Mouse (Mus musculus) limb, embryonic 12.5 days (tissue): ENCODE results near the gene N4bp1. TPM values are rescaled to one million over a fixed set of nuclear protein-coding genes. Genes with fewer than 3 reads are reported as not detected.

Experiments
- ATAC-seq: fragments of 200-750 bp; cut with Nextera tagmentation; 2 replicates; pipeline ENCODE4 v1.8.0; 2017; ENCODE audit warnings: low read depth, moderate TSS enrichment; ENCODE audit not compliant: insufficient number of reproducible peaks, insufficient read depth, low FRiP score, low TSS enrichment
- H3K27ac ChIP-seq: fragments of 300-500 bp; sonication (generic); 2 replicates; pipeline ENCODE4 v1.5.1; 2016; ENCODE audit warnings: mild to moderate bottlenecking, moderate library complexity
- H3K27me3 ChIP-seq: fragments of 300-500 bp; sonication (generic); 2 replicates; pipeline ENCODE4 v1.6.1; 2016; ENCODE audit warnings: mild to moderate bottlenecking, moderate library complexity
- H3K36me3 ChIP-seq: fragments of 300-500 bp; sonication (generic); 2 replicates; pipeline ENCODE4 v1.6.1; 2016; ENCODE audit warnings: mild to moderate bottlenecking, moderate library complexity
- H3K4me1 ChIP-seq: fragments of 300-500 bp; sonication (generic); replicated peaks from 2 replicates; pipeline ENCODE4 v1.6.1; 2016
- H3K4me2 ChIP-seq: fragments of 300-500 bp; sonication (generic); 2 replicates; pipeline ENCODE4 v1.6.1; 2016; ENCODE audit warnings: mild to moderate bottlenecking, moderate library complexity
- H3K4me3 ChIP-seq: fragments of 300-500 bp; sonication (generic); replicated peaks from 2 replicates; pipeline ENCODE4 v1.5.1; 2016; ENCODE audit warnings: mild to moderate bottlenecking
- H3K9ac ChIP-seq: fragments of 300-500 bp; sonication (generic); replicated peaks from 2 replicates; pipeline ENCODE4 v1.6.1; 2016; ENCODE audit warnings: mild to moderate bottlenecking, moderate library complexity
- H3K9me3 ChIP-seq: fragments of 300-500 bp; sonication (generic); 2 replicates; pipeline ENCODE4 v1.6.1; 2016; ENCODE audit warnings: mild to moderate bottlenecking, moderate library complexity
- WGBS: fragments of 180-500 bp; shearing (Covaris S2); methylation state at CpG from one replicate; pipeline ENCODE4 v1.1.7; 2016; 5-methylcytosine and 5-hydroxymethylcytosine counted together
- polyA plus RNA-seq: library from polyadenylated mRNA; unstranded; fragments of >200 nt; fragmentation: Nextera tagmentation; extraction: Ambion mirVana; gene quantifications from 2 replicates; pipeline ENCODE4 v1.2.1, GENCODE M21; 2016

The N4bp1 gene
- polyA plus RNA-seq, 1 experiment from 2014 or later: 12.4 TPM

DNA sequence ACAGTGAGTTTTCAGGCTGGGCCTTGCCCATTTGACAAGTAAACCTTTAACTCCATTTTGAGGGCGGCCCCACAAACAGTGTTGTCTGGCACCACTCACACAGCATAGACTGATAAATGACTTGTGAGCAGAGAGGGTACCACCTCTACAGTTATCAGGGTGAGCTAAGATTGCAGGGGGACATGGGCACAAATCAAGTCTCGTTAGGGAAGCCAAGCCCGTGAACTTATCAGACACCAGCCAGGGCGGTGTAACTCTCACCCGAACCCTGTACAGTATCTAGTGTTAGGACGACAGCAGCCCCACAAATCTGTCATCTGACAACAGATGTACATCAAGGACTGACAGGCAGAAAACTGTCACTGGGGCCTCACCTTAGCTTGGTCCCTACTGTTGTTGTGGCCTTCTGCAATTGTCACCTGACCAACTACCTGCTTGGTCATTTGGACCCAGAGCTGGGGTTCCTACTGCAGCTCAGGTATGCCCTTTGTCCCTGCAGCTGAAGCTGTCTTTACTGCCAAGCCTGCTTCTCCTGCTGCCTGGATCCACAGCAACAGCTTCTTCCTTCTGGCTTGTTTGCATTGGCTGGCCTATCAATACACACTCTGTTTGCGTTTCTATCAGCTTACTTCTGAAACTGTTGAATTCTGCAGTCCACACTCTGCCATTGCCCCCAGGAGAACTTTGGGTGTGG is 12.8 kb upstream of the N4bp1 start:
- 75% methylated on average over 7 of the region's 7 CpGs for WGBS
- no peaks in the 10 kb centered on the region for H3K9me3 ChIP-seq
- H3K27me3 ChIP-seq: no peaks in the 10 kb centered on the region
- no peak overlapping the region for H3K4me3 ChIP-seq
- no peak overlapping the region for H3K4me2 ChIP-seq
- peaks cover 11% of the 10 kb centered on the region; the same call in 1 of the 2 replicates for H3K4me1 ChIP-seq
- H3K27ac ChIP-seq: no peak overlapping the region
- no peaks in the 10 kb centered on the region for H3K36me3 ChIP-seq
- H3K9ac ChIP-seq: no peak overlapping the region
- ATAC-seq: no peak

DNA sequence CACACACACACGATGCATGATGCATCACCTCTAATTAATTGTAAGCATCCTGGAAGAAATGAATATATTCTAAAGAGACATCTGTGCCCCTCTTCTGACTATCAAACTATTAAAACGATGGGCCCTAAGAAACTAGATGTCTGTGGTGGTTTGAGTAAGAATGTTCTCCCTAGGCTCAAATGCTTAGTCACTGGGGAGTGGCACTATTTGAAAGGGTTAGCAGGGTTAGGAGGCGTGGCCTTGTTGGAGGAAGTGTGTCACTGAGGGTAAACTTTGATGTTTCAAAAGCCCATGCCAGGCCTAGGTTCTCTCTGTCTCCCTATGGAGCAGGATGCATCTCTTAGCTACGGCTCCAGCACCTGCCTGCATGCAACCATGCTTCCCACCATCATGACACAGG is 10.3 kb upstream of the N4bp1 start:
- ATAC-seq: no peak
- H3K4me2 ChIP-seq: no peak overlapping the region
- no peak overlapping the region for H3K9ac ChIP-seq
- no peak overlapping the region for H3K4me3 ChIP-seq
- WGBS: 91% methylated on average over 4 of the region's 4 CpGs
- no peak overlapping the region for H3K27ac ChIP-seq
- no peaks in the 10 kb centered on the region for H3K9me3 ChIP-seq
- peaks cover 11% of the 10 kb centered on the region; the same call in 1 of the 2 replicates for H3K4me1 ChIP-seq
- no peaks in the 10 kb centered on the region for H3K36me3 ChIP-seq
- H3K27me3 ChIP-seq: no peaks in the 10 kb centered on the region

DNA sequence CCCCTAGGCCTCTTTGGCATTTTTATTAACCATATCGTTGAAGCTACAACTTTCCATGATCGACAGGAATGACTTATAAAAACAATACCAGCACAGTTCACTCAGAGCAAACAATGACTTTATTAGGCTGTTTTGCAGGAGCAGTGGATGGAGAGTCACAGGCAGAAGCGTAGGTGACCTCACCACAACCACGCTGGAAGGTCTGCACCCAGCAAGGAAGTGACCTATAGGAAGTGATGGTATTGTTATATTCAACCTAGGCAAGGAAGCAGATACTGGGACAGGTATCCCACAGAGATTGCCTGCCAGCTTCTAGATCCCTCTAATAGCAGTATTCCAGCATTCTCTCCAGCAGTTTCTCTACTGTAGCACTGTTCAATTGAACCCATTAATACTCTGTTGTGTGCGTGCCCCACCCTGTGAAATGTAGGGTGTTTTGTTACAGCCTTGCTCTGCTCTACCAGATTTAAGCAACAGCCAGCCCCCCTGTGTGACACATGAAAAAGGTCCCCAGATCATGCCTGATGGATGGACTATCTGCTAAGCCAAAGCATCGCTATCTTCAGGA is 9.2 kb upstream of the N4bp1 start:
- Histone ChIP-seq H3K4me1 (peaks cover 11% of the 10 kb centered on the region; the same call in 1 of the 2 replicates), H3K9me3 (no peaks in the 10 kb centered on the region), H3K36me3 (no peaks in the 10 kb centered on the region), H3K4me3 (no peak overlapping the region), H3K27me3 (no peaks in the 10 kb centered on the region), H3K27ac (no peak overlapping the region), H3K9ac (no peak overlapping the region), H3K4me2 (no peak overlapping the region)
- 72% methylated on average over 6 of the region's 6 CpGs for WGBS
- no peak for ATAC-seq

DNA sequence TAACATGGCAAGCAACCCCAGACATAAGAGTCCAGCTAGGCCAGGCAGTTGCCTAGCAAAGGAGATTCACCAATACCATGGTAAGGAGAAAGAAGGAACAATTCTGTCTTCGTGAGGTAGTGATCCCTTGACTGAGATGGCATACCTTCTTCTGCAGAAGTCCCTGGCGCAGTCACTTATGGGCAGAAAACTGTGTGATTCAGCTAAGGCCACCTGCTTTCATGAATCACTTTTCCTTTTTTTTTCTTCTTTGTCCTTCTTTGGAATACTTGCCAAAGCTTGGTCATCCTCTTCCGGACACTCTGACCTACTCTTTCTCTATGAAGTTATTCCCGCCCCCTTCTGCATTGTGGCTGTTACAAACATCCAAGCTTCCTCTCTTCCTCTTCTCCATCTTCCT is 8.5 kb upstream of the N4bp1 start:
- no peaks in the 10 kb centered on the region for H3K9me3 ChIP-seq
- no peak overlapping the region for H3K4me3 ChIP-seq
- H3K27me3 ChIP-seq: no peaks in the 10 kb centered on the region
- no peak overlapping the region for H3K27ac ChIP-seq
- H3K4me2 ChIP-seq: no peak overlapping the region
- ATAC-seq: no peak
- H3K36me3 ChIP-seq: no peaks in the 10 kb centered on the region
- 89% methylated on average over 4 of the region's 4 CpGs for WGBS
- peaks cover 11% of the 10 kb centered on the region; the same call in 1 of the 2 replicates for H3K4me1 ChIP-seq
- H3K9ac ChIP-seq: no peak overlapping the region

DNA sequence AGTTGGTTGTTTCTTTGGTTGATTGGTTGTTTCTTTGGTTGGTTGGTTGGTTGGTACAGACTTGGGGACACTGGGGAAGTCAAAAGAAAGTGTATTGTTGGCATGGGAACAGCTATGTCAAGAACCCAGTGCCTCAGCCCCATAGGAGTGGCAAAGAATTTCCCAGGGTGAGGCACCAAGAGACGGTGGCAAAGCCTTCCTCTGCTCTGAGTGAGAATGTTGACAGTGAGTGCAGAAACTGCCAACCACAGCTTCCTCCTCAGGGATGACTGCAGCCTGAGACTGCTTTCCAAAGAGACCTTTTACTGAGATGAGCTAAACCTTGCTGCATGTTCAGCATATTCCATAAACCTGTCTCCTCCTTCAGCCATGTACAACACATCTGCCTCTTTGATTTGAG is 6.5 kb upstream of the N4bp1 start:
- Histone ChIP-seq H3K27ac (no peak overlapping the region), H3K36me3 (no peaks in the 10 kb centered on the region), H3K9me3 (no peaks in the 10 kb centered on the region), H3K4me3 (no peak overlapping the region), H3K4me1 (peaks cover 6% of the 10 kb centered on the region; the same call in 1 of the 2 replicates), H3K9ac (no peak overlapping the region), H3K27me3 (0 out of 2 replicates have a peak, but pooled peaks cover 4% of the 10 kb centered on the region), H3K4me2 (no peak overlapping the region)
- ATAC-seq: no peak
- WGBS: 79% methylated on average over 1 of the region's 1 CpGs

DNA sequence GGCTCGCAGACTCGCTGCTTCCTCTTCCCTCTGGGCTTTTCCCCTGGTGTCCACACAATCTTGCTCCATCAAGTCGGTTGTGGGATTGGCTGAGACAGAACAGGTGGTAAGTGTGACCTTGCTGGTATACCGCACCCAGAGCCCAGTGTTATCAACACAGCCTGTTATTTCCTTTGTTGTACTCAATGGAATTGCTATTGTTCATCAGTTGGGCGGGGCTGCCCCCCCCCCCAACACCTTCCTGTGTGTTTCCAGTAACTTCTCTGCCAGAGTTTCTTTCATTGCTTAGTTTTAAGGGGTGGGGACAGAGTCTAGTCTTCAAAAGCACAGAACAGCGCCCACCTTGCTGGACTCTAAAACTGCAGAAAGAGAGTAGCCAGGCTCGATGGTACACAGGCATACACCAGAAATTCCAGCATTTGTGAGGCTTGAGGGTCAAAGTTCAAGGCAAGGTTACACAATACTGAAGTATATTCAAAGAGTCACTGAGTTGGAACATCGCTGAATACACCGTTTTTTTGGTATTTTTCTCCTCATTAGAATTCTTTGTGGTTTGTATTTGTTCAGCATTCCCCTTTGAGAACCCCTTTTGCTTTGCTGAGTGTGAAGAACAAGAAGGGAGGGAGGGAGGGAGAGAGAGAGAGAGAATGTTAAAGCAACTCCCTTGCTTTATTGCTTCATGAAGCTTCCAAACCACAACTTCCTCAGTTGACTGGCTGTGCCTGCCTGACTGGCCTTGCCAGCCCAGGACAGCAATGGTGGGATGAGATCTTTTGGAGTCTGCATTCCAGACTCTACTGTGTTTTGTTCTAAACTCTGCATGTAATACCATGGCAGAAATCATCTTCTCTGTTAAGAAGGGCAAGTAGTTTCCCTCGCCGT is 3.2 kb upstream of the N4bp1 start:
- WGBS: 73% methylated on average over 11 of the region's 11 CpGs
- no peaks in the 10 kb centered on the region for H3K9me3 ChIP-seq
- H3K4me3 ChIP-seq: no peak overlapping the region
- H3K4me1 ChIP-seq: peaks cover 8% of the 10 kb centered on the region
- H3K27me3 ChIP-seq: 0 out of 2 replicates have a peak, but pooled peaks cover 4% of the 10 kb centered on the region
- no peak overlapping the region for H3K27ac ChIP-seq
- no peak for ATAC-seq
- no peak overlapping the region for H3K9ac ChIP-seq
- no peaks in the 10 kb centered on the region for H3K36me3 ChIP-seq
- H3K4me2 ChIP-seq: no peak overlapping the region

DNA sequence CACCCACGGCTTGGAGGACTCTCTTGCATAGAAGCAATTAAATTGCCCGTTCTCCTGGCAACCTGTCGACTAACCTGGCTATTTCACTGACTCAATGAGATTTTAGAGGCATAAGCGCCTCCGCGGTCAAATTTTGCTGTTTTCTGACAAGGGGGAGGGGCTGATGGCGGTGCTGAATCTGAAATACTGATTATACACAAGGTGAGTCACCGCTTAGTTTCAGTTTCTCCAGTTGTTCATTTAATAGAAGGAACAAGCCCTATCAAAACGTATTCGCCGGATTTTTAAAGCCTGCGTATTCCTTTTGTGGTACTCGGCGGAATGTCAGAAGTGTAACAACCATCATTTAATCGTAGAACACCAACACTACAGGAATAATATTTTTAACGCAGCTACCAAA is 991 bp downstream of the N4bp1 start:
- no peak for ATAC-seq
- WGBS: 4% methylated on average over 16 of the region's 16 CpGs
- peak overlapping the region; percentile 94 for H3K9ac ChIP-seq
- 0 out of 2 replicates have a peak, but pooled peaks cover 4% of the 10 kb centered on the region for H3K27me3 ChIP-seq
- H3K36me3 ChIP-seq: peaks cover 11% of the 10 kb centered on the region; the same call in 1 of the 2 replicates
- H3K4me2 ChIP-seq: peak overlapping the region; percentile 92
- H3K4me3 ChIP-seq: peak overlapping the region; percentile 92
- H3K27ac ChIP-seq: peak overlapping the region; percentile 94
- H3K9me3 ChIP-seq: no peaks in the 10 kb centered on the region
- peaks cover 32% of the 10 kb centered on the region for H3K4me1 ChIP-seq

DNA sequence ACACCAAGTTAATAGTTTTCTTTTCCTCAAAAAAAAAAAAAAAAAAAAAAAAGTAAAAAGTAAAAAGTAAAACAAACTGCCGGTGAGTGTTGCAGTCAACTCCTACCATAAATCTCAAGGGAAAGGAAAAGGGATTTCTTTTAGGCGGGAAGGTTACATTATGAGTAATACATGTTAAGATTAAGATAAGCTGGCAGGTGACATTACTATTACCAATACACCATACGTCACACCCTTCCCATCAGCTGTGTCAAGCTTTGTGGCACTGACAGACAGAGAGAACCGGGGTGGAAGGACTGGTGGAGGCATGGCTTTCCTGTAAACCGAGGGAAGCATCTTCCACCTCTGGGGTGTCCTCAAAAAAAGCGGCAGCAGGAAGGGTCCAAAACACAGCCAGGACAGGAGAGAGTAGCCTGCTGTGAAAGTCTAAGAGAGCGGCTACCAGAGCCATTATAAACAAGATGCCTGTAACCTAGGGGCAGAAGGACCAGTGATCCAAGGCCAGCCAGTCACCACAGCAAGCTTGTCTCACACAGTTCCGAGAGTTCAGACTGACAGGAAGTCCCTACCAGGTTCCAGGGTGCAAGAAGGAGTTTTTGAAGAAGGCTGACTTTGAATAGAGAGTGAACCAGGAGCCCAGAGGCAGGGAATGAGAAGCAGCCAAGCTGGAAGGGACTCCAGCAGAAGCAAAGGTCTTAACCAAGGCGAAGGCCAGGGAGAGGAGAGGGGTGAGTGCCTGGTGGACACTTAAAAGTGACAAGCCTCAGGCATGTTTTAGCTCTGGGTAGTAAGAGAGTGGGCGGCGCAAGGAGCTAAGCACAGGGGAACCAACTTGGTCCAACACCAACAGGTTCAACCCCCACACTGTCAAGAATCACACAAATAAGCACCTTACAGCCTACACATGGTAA is 2.2 kb downstream of the N4bp1 start:
- Histone ChIP-seq H3K4me3 (peak overlapping the region; percentile 92), H3K27ac (no peak overlapping the region), H3K27me3 (0 out of 2 replicates have a peak, but pooled peaks cover 2% of the 10 kb centered on the region), H3K36me3 (peaks cover 13% of the 10 kb centered on the region; the same call in 1 of the 2 replicates), H3K4me1 (peaks cover 32% of the 10 kb centered on the region), H3K9me3 (no peaks in the 10 kb centered on the region), H3K4me2 (peak overlapping the region; percentile 92), H3K9ac (peak overlapping the region; percentile 94; the same call in 1 of the 2 replicates)
- ATAC-seq: no peak
- WGBS: 78% methylated on average over 11 of the region's 11 CpGs

DNA sequence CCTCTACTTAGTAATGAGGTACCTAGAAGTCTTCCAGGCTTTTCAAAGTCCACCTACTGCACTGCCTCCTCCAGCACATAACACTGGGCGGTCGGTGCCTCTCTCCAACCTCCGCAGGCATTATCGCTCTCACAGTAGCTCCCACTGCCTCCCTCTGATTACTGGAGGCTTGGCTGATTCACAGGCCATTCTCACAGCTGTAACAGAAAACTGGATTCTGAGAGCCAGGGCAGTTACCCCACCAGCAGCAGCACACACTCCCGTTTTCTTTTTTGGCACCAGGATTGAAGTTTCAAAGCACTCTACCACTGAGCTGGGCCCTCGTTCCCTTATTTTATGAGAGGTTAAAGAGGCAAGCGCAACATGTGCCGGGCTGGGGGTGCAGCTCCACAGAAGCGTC is 3.1 kb downstream of the N4bp1 start:
- peak overlapping the region; percentile 16; the same call in 1 of the 2 replicates for H3K4me2 ChIP-seq
- 54% methylated on average over 9 of the region's 9 CpGs for WGBS
- no peaks in the 10 kb centered on the region for H3K27me3 ChIP-seq
- H3K9ac ChIP-seq: peak overlapping the region; percentile 27; the same call in 1 of the 2 replicates
- H3K36me3 ChIP-seq: peaks cover 13% of the 10 kb centered on the region; the same call in 1 of the 2 replicates
- H3K4me1 ChIP-seq: peaks cover 32% of the 10 kb centered on the region
- H3K27ac ChIP-seq: peak overlapping the region; percentile 35; the same call in 1 of the 2 replicates
- no peak for ATAC-seq
- no peaks in the 10 kb centered on the region for H3K9me3 ChIP-seq
- H3K4me3 ChIP-seq: 0 out of 2 replicates have a peak overlapping the region, but pooled peaks have one; percentile 7

DNA sequence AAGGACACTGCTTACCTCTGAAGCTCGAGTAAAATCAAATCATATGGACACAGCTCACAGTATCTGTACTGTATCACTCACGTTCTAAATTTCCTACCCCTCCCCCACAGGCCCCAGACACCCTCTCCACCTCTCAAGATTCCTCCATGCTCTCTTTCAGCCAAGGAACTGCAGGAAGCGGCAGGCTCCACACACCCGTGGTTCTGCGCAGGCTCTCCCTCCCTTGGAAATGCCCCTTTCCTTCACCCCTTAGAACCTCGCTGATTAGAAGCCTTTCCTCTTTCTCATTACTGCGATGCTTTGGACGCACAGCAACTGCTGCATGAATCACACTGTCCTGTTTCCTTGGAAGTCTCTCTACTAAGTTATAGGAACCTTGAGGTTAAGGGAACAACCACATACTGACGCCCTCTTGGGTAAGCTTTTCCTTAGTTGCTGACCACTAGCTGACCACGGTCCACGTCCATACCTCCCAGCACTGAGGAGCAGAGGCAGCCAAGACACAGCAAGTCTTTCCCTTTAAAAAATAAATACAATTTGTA is 3.9 kb downstream of the N4bp1 start:
- Histone ChIP-seq H3K4me2 (no peak overlapping the region), H3K36me3 (peaks cover 13% of the 10 kb centered on the region; the same call in 1 of the 2 replicates), H3K27ac (no peak overlapping the region), H3K27me3 (no peaks in the 10 kb centered on the region), H3K9me3 (no peaks in the 10 kb centered on the region), H3K4me3 (no peak overlapping the region), H3K9ac (peak overlapping the region; percentile 27; the same call in 1 of the 2 replicates), H3K4me1 (peaks cover 32% of the 10 kb centered on the region)
- 89% methylated on average over 11 of the region's 11 CpGs for WGBS
- no peak for ATAC-seq
